In the genomic region with DNA sequence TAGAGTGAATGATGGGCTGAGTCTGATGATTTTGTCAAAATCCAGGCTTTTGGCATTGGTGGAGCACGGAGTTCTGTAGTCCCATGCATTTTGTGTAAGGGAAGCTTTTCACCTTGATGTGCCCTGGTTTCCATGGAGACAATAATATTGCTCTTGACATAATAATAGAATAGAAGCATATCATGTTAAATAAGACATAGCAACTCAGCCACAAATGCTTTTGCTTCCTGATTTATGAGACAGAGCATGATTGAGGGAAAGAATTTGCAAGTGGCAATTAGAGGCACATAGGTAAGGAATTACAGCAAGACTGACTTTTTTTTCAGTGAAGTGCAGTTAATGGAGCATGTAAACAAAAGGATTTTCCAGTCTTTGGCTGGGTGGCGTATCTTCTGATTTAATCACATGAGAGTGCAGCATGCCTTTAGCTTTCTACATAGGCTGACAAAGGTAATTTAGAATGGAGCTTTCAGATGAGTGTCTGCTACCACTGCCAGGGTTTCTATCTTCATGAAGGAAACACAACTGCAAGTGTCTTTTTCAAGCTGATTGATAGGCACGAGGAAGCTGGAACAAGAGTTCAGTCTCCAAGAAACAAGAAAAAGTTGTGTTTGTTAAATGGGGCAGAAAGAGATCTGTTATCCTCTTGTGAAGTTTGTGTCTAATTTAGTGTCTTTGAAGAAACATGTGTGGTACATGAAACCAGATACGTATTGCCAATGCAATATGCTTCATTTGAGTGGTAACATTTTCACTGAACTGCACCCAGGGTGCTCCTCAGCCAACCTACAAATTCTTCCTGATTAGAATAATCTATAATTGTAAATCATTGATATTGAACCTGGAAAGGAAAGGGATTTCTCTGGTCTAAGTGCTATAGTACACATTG, we compare ENCODE assay signal across 17 mouse cellular contexts.
A peak's percentile ranks its signal among the peaks of the same experiment; 100 is the strongest.
DNase-seq lines count a peak whose midpoint lies in the region; ATAC-seq and TF ChIP-seq lines count a peak whose summit lies in the region.
"Had no signal": no experiment of that assay in that cellular context is flagged by ENCODE, and none has a peak within 500 bp of the region (broad histone marks: within the 10 kb centered on the region; RNA-seq: fewer than 3 reads in every experiment).

No protein-coding gene starts in this region.

- TF ChIP-seq POLR2A in liver, adult 2 months (IDR thresholded peaks at IDR 0.05; ENCODE audit: extremely low read depth, insufficient read depth, low read length): no peak

- H3K4me3 ChIP-seq in embryonic facial prominence, embryonic 11.5 days (ENCODE audit: low read depth, low read length): no peak overlapping the region
- H3K4me3 ChIP-seq in embryonic facial prominence, embryonic 10.5 days: no peak overlapping the region
- H3K4me3 ChIP-seq in liver, adult 2 months (ENCODE audit: insufficient read depth, low read depth, low read length): no peak overlapping the region
- no peak overlapping the region for H3K4me3 ChIP-seq in forebrain, embryonic 15.5 days
- no peak overlapping the region for H3K4me3 ChIP-seq in neural tube, embryonic 13.5 days
- H3K4me3 ChIP-seq: gastrocnemius, adult 2 months; heart, adult 2 months; liver, embryonic 13.5 days had no signal

- 61% methylated on average over 4 of the region's 4 CpGs for WGBS in embryonic facial prominence, embryonic 11.5 days
- 64% methylated on average over 4 of the region's 4 CpGs for WGBS in embryonic facial prominence, embryonic 10.5 days
- whole genome bisulfite sequencing in liver, adult 2 months: 62% methylated on average over 4 of the region's 4 CpGs
- WGBS in forebrain, embryonic 15.5 days: 29% methylated on average over 4 of the region's 4 CpGs
- WGBS in neural tube, embryonic 13.5 days: 16% methylated on average over 4 of the region's 4 CpGs

- no peak overlapping the region for H3K4me2 ChIP-seq in embryonic facial prominence, embryonic 11.5 days (ENCODE audit: low read depth, low read length)
- H3K4me2 ChIP-seq in forebrain, embryonic 15.5 days (replicated peaks): no peak overlapping the region
- 0 out of 2 replicates have a peak overlapping the region, but pooled peaks have one; percentile 7 for H3K4me2 ChIP-seq in neural tube, embryonic 13.5 days
- H3K4me2 ChIP-seq: liver, embryonic 13.5 days had no signal

- H3K4me1 ChIP-seq in embryonic facial prominence, embryonic 11.5 days (ENCODE audit: control insufficient read depth, insufficient read depth, low read length): no peaks in the 10 kb centered on the region
- peaks cover 7% of the 10 kb centered on the region; the same call in 1 of the 2 replicates for H3K4me1 ChIP-seq in embryonic facial prominence, embryonic 10.5 days
- peaks cover 4% of the 10 kb centered on the region; the same call in 1 of the 2 replicates for H3K4me1 ChIP-seq in liver, adult 2 months (ENCODE audit: control insufficient read depth, insufficient read depth, low read length)
- peaks cover 5% of the 10 kb centered on the region; the same call in 1 of the 2 replicates for H3K4me1 ChIP-seq in forebrain, embryonic 15.5 days
- H3K4me1 ChIP-seq in neural tube, embryonic 13.5 days (replicated peaks): peaks cover 12% of the 10 kb centered on the region
- H3K4me1 ChIP-seq: liver, embryonic 13.5 days had no signal

- no peaks in the 10 kb centered on the region for H3K9me3 ChIP-seq in embryonic facial prominence, embryonic 11.5 days (replicated peaks; ENCODE audit: control insufficient read depth, low read length)
- H3K9me3 ChIP-seq in embryonic facial prominence, embryonic 10.5 days: no peaks in the 10 kb centered on the region
- no peaks in the 10 kb centered on the region for H3K9me3 ChIP-seq in forebrain, embryonic 15.5 days
- no peaks in the 10 kb centered on the region for H3K9me3 ChIP-seq in neural tube, embryonic 13.5 days
- H3K9me3 ChIP-seq: liver, embryonic 13.5 days had no signal

- peak; percentile 10 for DNase-seq in embryonic facial prominence, embryonic 11.5 days (ENCODE audit: low spot score)
- DNase-seq in embryonic facial prominence, embryonic 10.5 days (ENCODE audit: low spot score): no peak
- peak; percentile 58 for DNase-seq in liver, adult 2 months (ENCODE audit: extremely low read depth, low read depth, low spot score)
- no peak for DNase-seq in liver
- DNase-seq in frontal cortex, postnatal 10 days (ENCODE audit: low spot score in 2 of 2): no peak
- DNase-seq in lung, postnatal 14 days: no peak
- DNase-seq: adrenal gland, adult 2 months; cerebellum, postnatal 25 days; gastrocnemius, adult 2 months; heart, adult 2 months; heart, postnatal 14 days; liver, embryonic 13.5 days; right cerebral cortex, postnatal 25 days had no signal

- ATAC-seq in embryonic facial prominence, embryonic 11.5 days (replicated peaks; ENCODE audit: insufficient number of reproducible peaks, low FRiP score, low TSS enrichment, low read depth): no peak
- ATAC-seq in forebrain, embryonic 15.5 days (replicated peaks): peak; percentile 57
- ATAC-seq in neural tube, embryonic 13.5 days (ENCODE audit: low read depth): peak; percentile 91
- ATAC-seq: intestine, embryonic 16.5 days; lung, postnatal 0 days had no signal

- H3K36me3 ChIP-seq in embryonic facial prominence, embryonic 11.5 days (replicated peaks; ENCODE audit: control insufficient read depth, insufficient read depth, low read depth, low read length): no peaks in the 10 kb centered on the region
- no peaks in the 10 kb centered on the region for H3K36me3 ChIP-seq in embryonic facial prominence, embryonic 10.5 days (replicated peaks)
- H3K36me3 ChIP-seq in liver, adult 2 months (ENCODE audit: control insufficient read depth, insufficient read depth, low read length): no peaks in the 10 kb centered on the region
- H3K36me3 ChIP-seq in forebrain, embryonic 15.5 days: no peaks in the 10 kb centered on the region
- no peaks in the 10 kb centered on the region for H3K36me3 ChIP-seq in neural tube, embryonic 13.5 days
- H3K36me3 ChIP-seq: liver, embryonic 13.5 days had no signal

- no peaks in the 10 kb centered on the region for H3K27me3 ChIP-seq in embryonic facial prominence, embryonic 11.5 days (ENCODE audit: control insufficient read depth, insufficient read depth, low read length)
- H3K27me3 ChIP-seq in embryonic facial prominence, embryonic 10.5 days (replicated peaks; ENCODE audit: low read depth, poor library complexity, severe bottlenecking): no peaks in the 10 kb centered on the region
- H3K27me3 ChIP-seq in liver, adult 2 months (ENCODE audit: control insufficient read depth, insufficient read depth, low read length): no peaks in the 10 kb centered on the region
- H3K27me3 ChIP-seq in forebrain, embryonic 15.5 days: no peaks in the 10 kb centered on the region
- H3K27me3 ChIP-seq in neural tube, embryonic 13.5 days: no peaks in the 10 kb centered on the region
- H3K27me3 ChIP-seq: liver, embryonic 13.5 days had no signal

- no peak overlapping the region for H3K27ac ChIP-seq in embryonic facial prominence, embryonic 11.5 days (replicated peaks; ENCODE audit: low read depth, low read length)
- no peak overlapping the region for H3K27ac ChIP-seq in embryonic facial prominence, embryonic 10.5 days (replicated peaks)
- H3K27ac ChIP-seq in liver, adult 2 months (replicated peaks; ENCODE audit: insufficient read depth, low read depth, low read length): no peak overlapping the region
- no peak overlapping the region; the same call in 1 of the 2 replicates for H3K27ac ChIP-seq in forebrain, embryonic 15.5 days (replicated peaks)
- peak overlapping the region; percentile 34 for H3K27ac ChIP-seq in neural tube, embryonic 13.5 days (replicated peaks)
- H3K27ac ChIP-seq: gastrocnemius, adult 2 months; heart, adult 2 months; liver, embryonic 13.5 days had no signal

- no peak overlapping the region for H3K9ac ChIP-seq in embryonic facial prominence, embryonic 11.5 days (replicated peaks; ENCODE audit: low read length)
- no peak overlapping the region for H3K9ac ChIP-seq in liver, adult 2 months (ENCODE audit: low read depth, low read length)
- no peak overlapping the region for H3K9ac ChIP-seq in forebrain, embryonic 15.5 days (replicated peaks)
- H3K9ac ChIP-seq in neural tube, embryonic 13.5 days: no peak overlapping the region
- H3K9ac ChIP-seq: liver, embryonic 13.5 days had no signal

- no peak for TF ChIP-seq CTCF in liver, adult 2 months (IDR thresholded peaks at IDR 0.05; ENCODE audit: low read depth, low read length)

- no peaks in the 10 kb centered on the region for H3K79me2 ChIP-seq in liver, adult 2 months (ENCODE audit: control insufficient read depth, insufficient read depth, low read length)

Comparison
In these comparisons a context has a peak if more than half of its experiments do, and no peak if none do; other contexts are left out.
1. DNase-seq: peak in embryonic facial prominence, embryonic 11.5 days (single experiment) and liver, adult 2 months (single experiment); none in embryonic facial prominence, embryonic 10.5 days (single experiment), liver (single experiment), frontal cortex, postnatal 10 days (0 of 2) and lung, postnatal 14 days (single experiment).